Mouse (Mus musculus) brain, embryonic 14.5 days (tissue): Measurements from ENCODE around the gene Erbb3.

Experiments
- CTCF ChIP-seq: fragments of 200-500 bp; IDR thresholded peaks from 2 replicates; pipeline ENCODE4 v1.5.1; 2012; ENCODE audit warnings: inconsistent platforms, mild to moderate bottlenecking, moderate library complexity, borderline replicate concordance; ENCODE audit not compliant: insufficient read depth, insufficient read length; ENCODE audit errors: extremely low read depth
- POLR2A ChIP-seq: fragments of 200-500 bp; IDR thresholded peaks from 2 replicates; pipeline ENCODE4 v1.6.1; 2012; ENCODE audit warnings: mild to moderate bottlenecking, inconsistent platforms, borderline replicate concordance; ENCODE audit not compliant: poor library complexity, insufficient read depth, insufficient read length, severe bottlenecking; ENCODE audit errors: extremely low read depth

GRCm38 (mm10) chr10:128601499-128601898 lies 12.0 kb upstream of the Erbb3 start:
- TF ChIP-seq CTCF (no peak), POLR2A (no peak)
